8 mouse cellular contexts compared by ENCODE assay signal in genomic region chr5:111580870-111581771, GRCm38 (mm10).
DNase-seq lines count a peak whose midpoint lies in the region; ATAC-seq and TF ChIP-seq lines count a peak whose summit lies in the region.
"Had no signal": no experiment of that assay in that cellular context is flagged by ENCODE, and none has a peak within 500 bp of the region (broad histone marks: within the 10 kb centered on the region; RNA-seq: fewer than 3 reads in every experiment).

No protein-coding gene starts in this region.

- 0 out of 2 replicates have a peak, but pooled peaks cover 3% of the 10 kb centered on the region for H3K4me1 ChIP-seq in lung, postnatal 0 days (ENCODE audit: insufficient read depth, low read depth, low read length)
- H3K4me1 ChIP-seq in forebrain, embryonic 12.5 days = peaks cover 77% of the 10 kb centered on the region
- no peaks in the 10 kb centered on the region for H3K4me1 ChIP-seq in intestine, postnatal 0 days (replicated peaks; ENCODE audit: control insufficient read depth, insufficient read depth, low read length)
- H3K4me1 ChIP-seq in midbrain, embryonic 13.5 days (replicated peaks) = peaks cover 68% of the 10 kb centered on the region

- no peak overlapping the region for H3K27ac ChIP-seq in lung, postnatal 0 days (ENCODE audit: low read length)
- H3K27ac ChIP-seq in forebrain, embryonic 12.5 days = peak overlapping the region; percentile 90
- no peak overlapping the region for H3K27ac ChIP-seq in intestine, postnatal 0 days (ENCODE audit: low read depth, low read length)
- peak overlapping the region; percentile 91 for H3K27ac ChIP-seq in midbrain, embryonic 13.5 days

- H3K4me3 ChIP-seq in lung, postnatal 0 days (ENCODE audit: low read depth, low read length) = no peak overlapping the region
- peak overlapping the region; percentile 35 for H3K4me3 ChIP-seq in forebrain, embryonic 12.5 days (replicated peaks)
- peak overlapping the region; percentile 12; the same call in 1 of the 2 replicates for H3K4me3 ChIP-seq in intestine, postnatal 0 days (ENCODE audit: low read depth, low read length)
- peak overlapping the region; percentile 32 for H3K4me3 ChIP-seq in midbrain, embryonic 13.5 days (replicated peaks)
- H3K4me3 ChIP-seq: megakaryocyte, embryonic 14.5 days had no signal

- ATAC-seq in lung, postnatal 0 days = no peak
- peak; percentile 81 for ATAC-seq in forebrain, embryonic 12.5 days (ENCODE audit: low FRiP score)
- ATAC-seq in intestine, postnatal 0 days = no peak
- peak; percentile 68 for ATAC-seq in midbrain, embryonic 13.5 days

- TF ChIP-seq EP300 in lung, postnatal 0 days (IDR thresholded peaks at IDR 0.05) = no peak

- peak; percentile 30 for DNase-seq in lung, postnatal 0 days (ENCODE audit: low spot score)
- no peak for DNase-seq in lung, postnatal 14 days
- no peak for DNase-seq in spleen, adult 18-20 months
- no peak for DNase-seq in thymus, postnatal 10 days (ENCODE audit: low spot score in 2 of 2)

- H3K36me3 ChIP-seq in lung, postnatal 0 days (ENCODE audit: insufficient read depth, low read length) = no peaks in the 10 kb centered on the region
- H3K36me3 ChIP-seq in forebrain, embryonic 12.5 days (replicated peaks) = no peaks in the 10 kb centered on the region; the same call in 1 of the 2 replicates
- H3K36me3 ChIP-seq in intestine, postnatal 0 days (ENCODE audit: control insufficient read depth, insufficient read depth) = no peaks in the 10 kb centered on the region
- no peaks in the 10 kb centered on the region for H3K36me3 ChIP-seq in midbrain, embryonic 13.5 days

- H3K9me3 ChIP-seq in lung, postnatal 0 days (ENCODE audit: low read length) = no peaks in the 10 kb centered on the region
- no peaks in the 10 kb centered on the region for H3K9me3 ChIP-seq in forebrain, embryonic 12.5 days
- H3K9me3 ChIP-seq in intestine, postnatal 0 days (ENCODE audit: control insufficient read depth) = no peaks in the 10 kb centered on the region
- no peaks in the 10 kb centered on the region for H3K9me3 ChIP-seq in midbrain, embryonic 13.5 days
- H3K9me3 ChIP-seq: megakaryocyte, embryonic 14.5 days had no signal

- H3K4me2 ChIP-seq in lung, postnatal 0 days (replicated peaks; ENCODE audit: low read depth, low read length) = 0 out of 2 replicates have a peak overlapping the region, but pooled peaks have one; percentile 19
- peak overlapping the region; percentile 52 for H3K4me2 ChIP-seq in forebrain, embryonic 12.5 days
- H3K4me2 ChIP-seq in intestine, postnatal 0 days (replicated peaks; ENCODE audit: low read depth) = peak overlapping the region; percentile 44
- peak overlapping the region; percentile 54 for H3K4me2 ChIP-seq in midbrain, embryonic 13.5 days (replicated peaks)

- H3K9ac ChIP-seq in lung, postnatal 0 days (replicated peaks; ENCODE audit: low read depth) = no peak overlapping the region
- H3K9ac ChIP-seq in forebrain, embryonic 12.5 days = peak overlapping the region; percentile 26; the same call in 1 of the 2 replicates
- no peak overlapping the region for H3K9ac ChIP-seq in intestine, postnatal 0 days (ENCODE audit: low read depth, low read length)
- peak overlapping the region; percentile 28 for H3K9ac ChIP-seq in midbrain, embryonic 13.5 days (replicated peaks)

- no peak for TF ChIP-seq CTCF in lung, postnatal 0 days (IDR thresholded peaks at IDR 0.05)
- TF ChIP-seq CTCF in intestine, postnatal 0 days (IDR thresholded peaks at IDR 0.05; ENCODE audit: low read depth) = no peak

- WGBS in lung, postnatal 0 days = 8% methylated on average over 29 of the region's 31 CpGs
- 1% methylated on average over 31 of the region's 31 CpGs for WGBS in forebrain, embryonic 12.5 days
- WGBS in intestine, postnatal 0 days = 8% methylated on average over 31 of the region's 31 CpGs
- WGBS in midbrain, embryonic 13.5 days = 1% methylated on average over 31 of the region's 31 CpGs

- H3K27me3 ChIP-seq in lung, postnatal 0 days (replicated peaks; ENCODE audit: insufficient read depth, low read length) = no peaks in the 10 kb centered on the region
- no peaks in the 10 kb centered on the region for H3K27me3 ChIP-seq in forebrain, embryonic 12.5 days
- H3K27me3 ChIP-seq in intestine, postnatal 0 days (replicated peaks; ENCODE audit: control insufficient read depth, insufficient read depth, low read length) = 0 out of 2 replicates have a peak, but pooled peaks cover 10% of the 10 kb centered on the region
- no peaks in the 10 kb centered on the region for H3K27me3 ChIP-seq in midbrain, embryonic 13.5 days

Comparison
In these comparisons a context has a peak if more than half of its experiments do, and no peak if none do; other contexts are left out.
1. ATAC-seq: peak in forebrain, embryonic 12.5 days (single experiment) and midbrain, embryonic 13.5 days (single experiment); none in lung, postnatal 0 days (single experiment) and intestine, postnatal 0 days (single experiment).
2. H3K27ac ChIP-seq: peak in forebrain, embryonic 12.5 days (single experiment) and midbrain, embryonic 13.5 days (single experiment); none in lung, postnatal 0 days (single experiment) and intestine, postnatal 0 days (single experiment).
3. H3K9ac ChIP-seq: peak in forebrain, embryonic 12.5 days (single experiment) and midbrain, embryonic 13.5 days (single experiment); none in lung, postnatal 0 days (single experiment) and intestine, postnatal 0 days (single experiment).
4. Peak in every context shown above with its lines, with median percentiles within 50 percentile points of each other: H3K4me2 ChIP-seq.